Mouse (Mus musculus) common myeloid progenitor, adult 5-6 weeks (primary cell): Measurements from ENCODE around the gene Plekho1. TPM values are rescaled to one million over a fixed set of nuclear protein-coding genes. Genes with fewer than 3 reads are reported as not detected.
"Not testable (repeated sequence)": the region's sequence is repeated elsewhere in the genome, so short reads cannot be mapped to it uniquely, and the experiment has no call there.

Experiments
- ATAC-seq: replicated peaks from 2 replicates; pipeline ENCODE4 v1.8.0; 2016; ENCODE audit warnings: low read depth, mild to moderate bottlenecking, moderate TSS enrichment, inconsistent platforms; ENCODE audit not compliant: poor library complexity, severe bottlenecking
- total RNA-seq: library from RNA; stranded (forward); fragments of 200-1000, 187-1606 nt; gene quantifications from 2 replicates; pipeline ENCODE4 v1.2.3, GENCODE M21; 2017

Plekho1 gene
- total RNA-seq, 1 experiment from 2014 or later: 33.8 TPM

- ATAC-seq: 0 out of 2 replicates have a peak, but pooled peaks have one; percentile 16
Observed at GRCm38 (mm10) chr3:95986001-95986622, 9.7 kb downstream of the Plekho1 start.

- peak; percentile 55 for ATAC-seq
Observed at GRCm38 (mm10) chr3:95985209-95986000, 10.4 kb downstream of the Plekho1 start.

- no peak for ATAC-seq
Observed at GRCm38 (mm10) chr3:95982129-95982528, 13.7 kb downstream of the Plekho1 start.

- ATAC-seq: no peak
Observed at GRCm38 (mm10) chr3:95980276-95980970, 15.4 kb downstream of the Plekho1 start.

GRCm38 (mm10) chr3:95978265-95978664 is 17.5 kb downstream of the Plekho1 start:
- ATAC-seq: peak; percentile 49

- not testable (repeated sequence) for ATAC-seq
Observed at GRCm38 (mm10) chr3:95977587-95977986, 18.2 kb downstream of the Plekho1 start.

- ATAC-seq: peak; percentile 56
Observed at GRCm38 (mm10) chr3:95977079-95977478, 18.7 kb downstream of the Plekho1 start.

- ATAC-seq: peak; percentile 75
Observed at GRCm38 (mm10) chr3:95972873-95973634, 22.7 kb downstream of the Plekho1 start.

- ATAC-seq: no peak
Observed at GRCm38 (mm10) chr3:95972251-95972872, 23.4 kb downstream of the Plekho1 start.

GRCm38 (mm10) chr3:95970661-95971060 is 25.1 kb downstream of the Plekho1 start:
- ATAC-seq: not testable (repeated sequence)

- no peak for ATAC-seq
Observed at GRCm38 (mm10) chr3:95969277-95969676, 26.5 kb downstream of the Plekho1 start.

GRCm38 (mm10) chr3:95965518-95966451 is 30.0 kb downstream of the Plekho1 start:
- peak; percentile 50 for ATAC-seq

- 0 out of 2 replicates have a peak, but pooled peaks have one; percentile 36 for ATAC-seq
Observed at GRCm38 (mm10) chr3:95963681-95964080, 32.1 kb downstream of the Plekho1 start.

- ATAC-seq: no peak
Observed at GRCm38 (mm10) chr3:95963230-95963629, 32.6 kb downstream of the Plekho1 start.

GRCm38 (mm10) chr3:95962182-95962581 is 33.6 kb downstream of the Plekho1 start:
- not testable (repeated sequence) for ATAC-seq

GRCm38 (mm10) chr3:95959807-95960206 is 36.0 kb downstream of the Plekho1 start:
- no peak for ATAC-seq

- peak; percentile 46 for ATAC-seq
Observed at GRCm38 (mm10) chr3:95959082-95959481, 36.7 kb downstream of the Plekho1 start.

- peak; percentile 15; the same call in 1 of the 2 replicates for ATAC-seq
Observed at GRCm38 (mm10) chr3:95957359-95958148, 38.2 kb downstream of the Plekho1 start.
